Mouse (Mus musculus) MEL (cell line): ENCODE results near the gene Gcm2. TPM values are rescaled to one million over a fixed set of nuclear protein-coding genes. Genes with fewer than 3 reads are reported as not detected.

Experiments
- DNase-seq: peaks from one replicate; pipeline ENCODE4 v3.0.0; 2011; ENCODE audit warnings: low read depth, low spot score
- H3K27ac ChIP-seq: 2 replicates; pipeline ENCODE4 v1.5.1; 2012; ENCODE audit warnings: low read depth, mild to moderate bottlenecking, control low read depth, low read length, moderate library complexity; ENCODE audit not compliant: control insufficient read depth
- H3K27me3 ChIP-seq, 2 experiments: fragments of 150-350 bp in 1 of 2; sonication (generic) in 1 of 2; 2 replicates each; pipeline ENCODE4 v1.6.1; 2012; ENCODE audit warnings: low read length in 2 of 2, mild to moderate bottlenecking in 2 of 2, improper control_type of control experiment in 1 of 2, moderate library complexity in 1 of 2; ENCODE audit not compliant: insufficient read depth in 2 of 2, control insufficient read depth in 1 of 2
- H3K36me3 ChIP-seq, 2 experiments: 2 replicates each; pipeline ENCODE4 v1.6.1; 2012 to 2014; ENCODE audit warnings: low read length in 2 of 2, improper control_type of control experiment in 1 of 2, inconsistent platforms in 1 of 2, mild to moderate bottlenecking in 1 of 2; ENCODE audit not compliant: insufficient read depth in 2 of 2, control insufficient read depth in 1 of 2
- H3K4me1 ChIP-seq, 2 experiments: fragments of 150-350 bp in 1 of 2; sonication (generic) in 1 of 2; 2 replicates each; pipeline ENCODE4 v1.6.1; 2012; ENCODE audit warnings: low read length in 2 of 2, improper control_type of control experiment in 1 of 2, mild to moderate bottlenecking in 1 of 2; ENCODE audit not compliant: insufficient read depth in 2 of 2, control insufficient read depth in 1 of 2
- H3K4me3 ChIP-seq, 2 experiments: fragments of 150-350 bp in 1 of 2; sonication (generic) in 1 of 2; 2 replicates each; pipeline ENCODE4 v1.5.1; 2012; ENCODE audit warnings: low read depth in 2 of 2, low read length in 2 of 2, mild to moderate bottlenecking in 2 of 2, moderate library complexity in 2 of 2, control low read depth in 1 of 2, improper control_type of control experiment in 1 of 2; ENCODE audit not compliant: control insufficient read depth in 1 of 2, insufficient read depth in 1 of 2
- H3K79me2 ChIP-seq: 2 replicates; pipeline ENCODE4 v1.6.1; 2012; ENCODE audit warnings: mild to moderate bottlenecking, low read length, moderate library complexity; ENCODE audit not compliant: control insufficient read depth, poor library complexity, insufficient read depth
- H3K9ac ChIP-seq: 2 replicates; pipeline ENCODE4 v1.6.1; 2012; ENCODE audit warnings: low read depth, mild to moderate bottlenecking, control low read depth, low read length, moderate library complexity; ENCODE audit not compliant: control insufficient read depth, poor library complexity, severe bottlenecking
- H3K9me3 ChIP-seq: fragments of 150-350 bp; sonication (generic); replicated peaks from 2 replicates; pipeline ENCODE4 v1.6.1; 2012; ENCODE audit warnings: mild to moderate bottlenecking, low read length, improper control_type of control experiment, moderate library complexity; ENCODE audit not compliant: insufficient read depth
- CTCF ChIP-seq, 3 experiments: IDR thresholded peaks in 2 of 3; conservative IDR thresholded peaks in 1 of 3; 2 replicates each; pipeline ENCODE4 v1.5.1; 2011 to 2012; ENCODE audit warnings: low read length in 3 of 3, low read depth in 2 of 3, mild to moderate bottlenecking in 2 of 3, improper control_type of control experiment in 1 of 3, inconsistent platforms in 1 of 3, mixed read lengths in 1 of 3, moderate library complexity in 1 of 3; ENCODE audit not compliant: control insufficient read depth in 1 of 3, insufficient read depth in 1 of 3, poor library complexity in 1 of 3, severe bottlenecking in 1 of 3
- E2F4 ChIP-seq: IDR thresholded peaks from 2 replicates; pipeline ENCODE4 v1.6.1; 2011; ENCODE audit warnings: low read depth, low read length, improper control_type of control experiment, borderline replicate concordance
- ELF1 ChIP-seq: IDR thresholded peaks from 2 replicates; pipeline ENCODE4 v1.6.1; 2014; ENCODE audit warnings: low read depth, mild to moderate bottlenecking, inconsistent platforms, low read length, improper control_type of control experiment, moderate library complexity
- EP300 ChIP-seq, 2 experiments: IDR thresholded peaks; 2 replicates each; pipeline ENCODE4 v1.6.1; 2011; ENCODE audit warnings: improper control_type of control experiment in 2 of 2, low read length in 2 of 2, low read depth in 1 of 2, mild to moderate bottlenecking in 1 of 2
- ETS1 ChIP-seq: IDR thresholded peaks from 2 replicates; pipeline ENCODE4 v1.6.1; 2012; ENCODE audit warnings: low read depth, mild to moderate bottlenecking, inconsistent platforms, low read length, improper control_type of control experiment, moderate library complexity
- GABPA ChIP-seq: IDR thresholded peaks from 2 replicates; pipeline ENCODE4 v1.6.1; 2012; ENCODE audit warnings: low read depth, mild to moderate bottlenecking, inconsistent platforms, low read length, improper control_type of control experiment, moderate library complexity
- GATA1 ChIP-seq: IDR thresholded peaks from 2 replicates; pipeline ENCODE4 v1.6.1; 2011; ENCODE audit warnings: low read depth, low read length, improper control_type of control experiment
- KAT2A ChIP-seq: conservative IDR thresholded peaks from 2 replicates; pipeline ENCODE4 v1.6.1; 2012; ENCODE audit warnings: low read depth, low read length, improper control_type of control experiment, inconsistent platforms
- MAFK ChIP-seq: IDR thresholded peaks from 2 replicates; pipeline ENCODE4 v1.6.1; 2011; ENCODE audit warnings: low read depth, mild to moderate bottlenecking, low read length, improper control_type of control experiment, borderline replicate concordance
- MEF2A ChIP-seq: IDR thresholded peaks from 2 replicates; pipeline ENCODE4 v1.6.1; 2014; ENCODE audit warnings: low read depth, mild to moderate bottlenecking, inconsistent platforms, low read length, improper control_type of control experiment; ENCODE audit not compliant: poor library complexity, insufficient replicate concordance, severe bottlenecking; ENCODE audit errors: extremely low read depth
- NELFE ChIP-seq: IDR thresholded peaks from 2 replicates; pipeline ENCODE4 v1.6.1; 2011; ENCODE audit warnings: low read depth, low read length, improper control_type of control experiment
- NRF1 ChIP-seq: IDR thresholded peaks from 2 replicates; pipeline ENCODE4 v1.6.1; 2014; ENCODE audit warnings: low read depth, mild to moderate bottlenecking, inconsistent platforms, low read length, improper control_type of control experiment, moderate library complexity; ENCODE audit not compliant: poor library complexity, insufficient read depth, severe bottlenecking
- POLR2AphosphoS2 ChIP-seq: IDR thresholded peaks from 2 replicates; pipeline ENCODE4 v1.6.1; 2011; ENCODE audit warnings: low read length, improper control_type of control experiment
- RAD21 ChIP-seq: IDR thresholded peaks from 2 replicates; pipeline ENCODE4 v1.6.1; 2011; ENCODE audit warnings: mild to moderate bottlenecking, low read depth, low read length, improper control_type of control experiment
- RCOR1 ChIP-seq: IDR thresholded peaks from 2 replicates; pipeline ENCODE4 v1.6.1; 2012; ENCODE audit warnings: low read depth, mild to moderate bottlenecking, inconsistent platforms, low read length, improper control_type of control experiment
- SMC3 ChIP-seq: IDR thresholded peaks from 2 replicates; pipeline ENCODE4 v1.6.1; 2011; ENCODE audit warnings: low read depth, low read length, improper control_type of control experiment
- TAL1 ChIP-seq: IDR thresholded peaks from 2 replicates; pipeline ENCODE4 v1.6.1; 2012; ENCODE audit warnings: mild to moderate bottlenecking, inconsistent platforms, low read length, moderate library complexity, mixed read lengths
- TBP ChIP-seq: IDR thresholded peaks from 2 replicates; pipeline ENCODE4 v1.8.0; 2011; ENCODE audit warnings: low read depth, low read length, improper control_type of control experiment
- UBTF ChIP-seq: IDR thresholded peaks from 2 replicates; pipeline ENCODE4 v1.6.1; 2012; ENCODE audit warnings: low read depth, mild to moderate bottlenecking, inconsistent platforms, low read length, improper control_type of control experiment, moderate library complexity, borderline replicate concordance; ENCODE audit not compliant: insufficient read depth
- ZC3H11A ChIP-seq: IDR thresholded peaks from 2 replicates; pipeline ENCODE4 v1.6.1; 2012; ENCODE audit warnings: low read depth, mild to moderate bottlenecking, inconsistent platforms, low read length, improper control_type of control experiment
- ZMIZ1 ChIP-seq: IDR thresholded peaks from 2 replicates; pipeline ENCODE4 v1.6.1; 2012; ENCODE audit warnings: low read depth, mild to moderate bottlenecking, inconsistent platforms, low read length, improper control_type of control experiment, moderate library complexity
- ZNF384 ChIP-seq: IDR thresholded peaks from 2 replicates; pipeline ENCODE4 v1.6.1; 2012; ENCODE audit warnings: low read depth, mild to moderate bottlenecking, inconsistent platforms, low read length, improper control_type of control experiment
- polyA plus RNA-seq, 2 experiments: library from polyadenylated mRNA; stranded (reverse) in 1 of 2; unstranded in 1 of 2; fragments of >175 nt in 1 of 2; fragments of >200 nt in 1 of 2; gene quantifications; 2 replicates each; pipeline versions ENCODE4 v1.2.1 to v1.2.4; 2012; ENCODE audit warnings: low replicate concordance in 2 of 2, low read depth in 1 of 2; ENCODE audit not compliant: insufficient read length in 2 of 2, insufficient read depth in 1 of 2, missing spikeins in 1 of 2
- total RNA-seq: library from RNA; depleted of rRNA; stranded (reverse); fragments of 300-350 nt; gene quantifications from 2 replicates; pipeline ENCODE4 v1.2.3, GENCODE M21; 2012

The Gcm2 gene
- total and polyA plus RNA-seq, 3 experiments = not detected

GRCm38 (mm10) chr13:41085140-41085539, 25.7 kb downstream of the Gcm2 start:
- no peaks in the 10 kb centered on the region for H3K79me2 ChIP-seq
- no peaks in the 10 kb centered on the region for H3K4me1 ChIP-seq
- peak; percentile 60 for TF ChIP-seq ZC3H11A
- TF ChIP-seq SMC3 = peak; percentile 77
- TF ChIP-seq KAT2A = no peak
- peak; percentile 11 to 67 (median 66); a peak in 5 of 6 replicates for TF ChIP-seq CTCF (IDR thresholded peaks at IDR 0.05 in 2 of 3, conservative IDR thresholded peaks at IDR 0.05 in 1 of 3; ENCODE audit: control insufficient read depth in 1 of 3, insufficient read depth in 1 of 3, low read depth in 2 of 3, low read length in 3 of 3, poor library complexity in 1 of 3, severe bottlenecking in 1 of 3)
- TF ChIP-seq RAD21 = peak; percentile 64
- H3K4me3 ChIP-seq = no peak overlapping the region
- peaks cover 0 to 4% of the 10 kb centered on the region in 2 experiments; a peak in 2 of 4 replicates for H3K27me3 ChIP-seq
- DNase-seq = peak; percentile 50
- no peaks in the 10 kb centered on the region for H3K9me3 ChIP-seq
- no peak overlapping the region for H3K9ac ChIP-seq
- H3K27ac ChIP-seq = no peak overlapping the region
- H3K36me3 ChIP-seq = no peaks in the 10 kb centered on the region

GRCm38 (mm10) chr13:41084521-41084920, 26.3 kb downstream of the Gcm2 start:
- Histone ChIP-seq H3K9me3 (no peaks in the 10 kb centered on the region), H3K9ac (no peak overlapping the region), H3K27ac (no peak overlapping the region)
- TF ChIP-seq GATA1 (no peak), ZNF384 (no peak), RCOR1 (no peak), ELF1 (no peak), TBP (no peak)
- TF ChIP-seq, all 39 proteins: peak for 0
- no peaks in the 10 kb centered on the region for H3K4me1 ChIP-seq
- no peaks in the 10 kb centered on the region for H3K36me3 ChIP-seq
- no peak overlapping the region for H3K4me3 ChIP-seq
- DNase-seq = peak; percentile 51
- peaks cover 0 to 4% of the 10 kb centered on the region in 2 experiments; a peak in 2 of 4 replicates for H3K27me3 ChIP-seq
- no peaks in the 10 kb centered on the region for H3K79me2 ChIP-seq

DNA sequence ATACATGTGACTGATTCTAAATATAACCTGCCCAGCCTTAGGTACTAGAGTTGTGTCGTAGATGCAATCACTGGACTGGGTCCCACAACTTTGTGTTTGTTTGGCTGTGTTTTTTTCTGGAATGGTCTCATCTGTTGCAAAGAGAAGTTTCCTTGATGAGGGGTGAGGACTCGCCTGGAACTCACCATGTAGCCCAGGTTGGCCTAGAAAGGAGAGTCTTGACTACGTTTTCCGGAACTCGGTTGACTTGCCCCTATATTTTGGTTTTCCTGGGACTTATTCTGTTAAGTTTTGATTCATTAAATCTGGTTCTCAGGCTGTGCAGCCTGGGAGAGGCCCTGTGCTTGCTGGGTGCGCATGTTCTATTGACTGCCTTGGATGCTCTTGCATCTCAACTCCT, 30.1 kb downstream of the Gcm2 start:
- H3K27me3 ChIP-seq = no peaks in the 10 kb centered on the region; a peak in 1 of 4 replicates

More for the DNA sequence above, 30.1 kb downstream of the Gcm2 start:
- no peaks in the 10 kb centered on the region for H3K4me1 ChIP-seq
- no peak for DNase-seq
- TF ChIP-seq RAD21 (no peak), NRF1 (no peak), KAT2A (no peak), TAL1 (no peak), GATA1 (no peak), MEF2A (no peak), ELF1 (no peak), GABPA (no peak), UBTF (no peak), E2F4 (no peak), ZMIZ1 (no peak), EP300 (IDR thresholded peaks at IDR 0.05; ENCODE audit: low read depth in 1 of 2, low read length in 2 of 2) (no peak), NELFE (no peak), MAFK (no peak), ETS1 (no peak), POLR2AphosphoS2 (no peak)
- no peak overlapping the region for H3K27ac ChIP-seq
- H3K79me2 ChIP-seq = no peaks in the 10 kb centered on the region
- H3K4me3 ChIP-seq = no peak overlapping the region
- no peaks in the 10 kb centered on the region for H3K36me3 ChIP-seq
- no peaks in the 10 kb centered on the region for H3K9me3 ChIP-seq
- no peak overlapping the region for H3K9ac ChIP-seq
